In the genomic region with DNA sequence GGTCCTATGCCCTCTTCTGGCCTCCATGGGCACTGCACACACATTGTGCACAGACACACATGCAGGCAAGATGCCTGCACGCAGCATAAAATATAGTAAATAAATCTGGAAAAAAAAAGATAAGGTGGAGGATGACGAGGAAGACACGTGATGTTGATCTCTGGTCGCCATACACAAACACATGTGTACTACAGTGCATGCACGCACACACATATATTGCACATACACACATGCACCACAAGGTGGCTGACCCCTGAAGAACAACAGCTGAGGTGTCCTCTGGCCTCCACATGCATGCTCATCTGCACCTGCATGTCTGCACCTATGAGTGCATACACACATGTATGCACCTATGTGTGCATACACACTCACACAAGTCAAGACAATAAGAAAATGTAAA, we compare ENCODE assay signal across 22 mouse cellular contexts. TPM values are rescaled to one million over a fixed set of nuclear protein-coding genes. Genes with fewer than 3 reads are reported as not detected.
DNase-seq lines count a peak whose midpoint lies in the region; ATAC-seq and TF ChIP-seq lines count a peak whose summit lies in the region.
"Had no signal": no experiment of that assay in that cellular context is flagged by ENCODE, and none has a peak within 500 bp of the region (broad histone marks: within the 10 kb centered on the region; RNA-seq: fewer than 3 reads in every experiment).

No protein-coding gene starts in this region.

- TF ChIP-seq CTCF in kidney, adult 2 months (conservative IDR thresholded peaks at IDR 0.05; ENCODE audit: insufficient read depth, insufficient read length, low read depth, low read length), result 0 out of 2 replicates have a peak, but pooled peaks have one; percentile 2

- no peaks in the 10 kb centered on the region for H3K4me1 ChIP-seq in kidney, adult 2 months (ENCODE audit: control insufficient read depth, insufficient read depth, low read length)
- H3K4me1 ChIP-seq in megakaryocyte, embryonic 14.5 days, result peaks cover 16% of the 10 kb centered on the region
- H3K4me1 ChIP-seq in ES-E14 (ENCODE audit: control insufficient read depth in 2 of 2, insufficient read depth in 2 of 2, low read length in 2 of 2, poor library complexity in 1 of 2), result peaks cover 0 to 10% of the 10 kb centered on the region in 2 experiments; a peak in 2 of 4 replicates
- H3K4me1 ChIP-seq in hindbrain, embryonic 10.5 days (replicated peaks), result peaks cover 17% of the 10 kb centered on the region

- H3K27ac ChIP-seq in kidney, adult 2 months (ENCODE audit: insufficient read depth, low read depth, low read length), result no peak overlapping the region
- no peak overlapping the region for H3K27ac ChIP-seq in ES-E14 (ENCODE audit: insufficient read depth, low read depth, low read length, poor library complexity, severe bottlenecking)
- no peak overlapping the region for H3K27ac ChIP-seq in hindbrain, embryonic 10.5 days
- H3K27ac ChIP-seq: hindbrain, embryonic 12.5 days; limb, embryonic 15.5 days; midbrain, embryonic 13.5 days had no signal

- DNase-seq in kidney, adult 2 months, result no peak
- DNase-seq in kidney, postnatal 25 days, result no peak
- no peak for DNase-seq in ES-E14 (ENCODE audit: low read depth, low spot score)
- peak; percentile 32 for DNase-seq in induced T-regulatory cell, adult 2 months (ENCODE audit: low read depth)
- DNase-seq in hindbrain, embryonic 10.5 days (ENCODE audit: low spot score), result no peak
- DNase-seq: adrenal gland, postnatal 25 days; cerebellum, adult 9-10 months; gastrocnemius, postnatal 36 days; kidney, adult 18-20 months; kidney, postnatal 4 days; lung, postnatal 10 days had no signal

- TF ChIP-seq POLR2A in kidney, adult 2 months (IDR thresholded peaks at IDR 0.05; ENCODE audit: low read depth, low read length), result no peak

- 85% methylated on average over 5 of the region's 5 CpGs for WGBS in kidney, adult 2 months
- 92% methylated on average over 5 of the region's 5 CpGs for WGBS in hindbrain, embryonic 10.5 days

- in situ Hi-C loops in ES-E14 (cut with MboI; ENCODE audit: low sequenced_read_pairs in 2 of 2, unreplicated experiment in 2 of 2), result no loop called here

- ATAC-seq in megakaryocyte, adult 5-6 weeks (ENCODE audit: poor library complexity, severe bottlenecking), result no peak
- ATAC-seq in erythroid progenitor cell, adult 5-6 weeks (replicated peaks; ENCODE audit: low FRiP score, poor library complexity, severe bottlenecking), result no peak
- ATAC-seq: midbrain, embryonic 13.5 days had no signal

- H3K27me3 ChIP-seq in kidney, adult 2 months (replicated peaks; ENCODE audit: control insufficient read depth, insufficient read depth, low read length), result no peaks in the 10 kb centered on the region
- peaks cover 31% of the 10 kb centered on the region for H3K27me3 ChIP-seq in megakaryocyte, embryonic 14.5 days (replicated peaks)
- H3K27me3 ChIP-seq in hindbrain, embryonic 10.5 days (ENCODE audit: insufficient read depth, poor library complexity, severe bottlenecking), result peaks cover 5% of the 10 kb centered on the region; the same call in 1 of the 2 replicates
- H3K27me3 ChIP-seq: hindbrain, embryonic 12.5 days; limb, embryonic 15.5 days had no signal

- peaks cover 14% of the 10 kb centered on the region for H3K9me3 ChIP-seq in megakaryocyte, embryonic 14.5 days
- no peaks in the 10 kb centered on the region for H3K9me3 ChIP-seq in ES-E14 (ENCODE audit: control insufficient read depth, insufficient read depth, low read depth, low read length)
- H3K9me3 ChIP-seq in hindbrain, embryonic 10.5 days, result no peaks in the 10 kb centered on the region
- H3K9me3 ChIP-seq: limb, embryonic 15.5 days; midbrain, embryonic 13.5 days had no signal

- H3K36me3 ChIP-seq in kidney, adult 2 months (ENCODE audit: control insufficient read depth, insufficient read depth, low read length), result no peaks in the 10 kb centered on the region
- peaks cover 9% of the 10 kb centered on the region for H3K36me3 ChIP-seq in megakaryocyte, embryonic 14.5 days (replicated peaks; ENCODE audit: low read length)
- H3K36me3 ChIP-seq in ES-E14 (ENCODE audit: control insufficient read depth, insufficient read depth, low read length, poor library complexity, severe bottlenecking), result no peaks in the 10 kb centered on the region
- H3K36me3 ChIP-seq in hindbrain, embryonic 10.5 days, result no peaks in the 10 kb centered on the region
- H3K36me3 ChIP-seq: hindbrain, embryonic 12.5 days; limb, embryonic 15.5 days; midbrain, embryonic 13.5 days had no signal

- H3K4me3 ChIP-seq in kidney, adult 2 months (ENCODE audit: insufficient read depth, low read depth, low read length), result no peak overlapping the region
- peak overlapping the region; percentile 75 for H3K4me3 ChIP-seq in megakaryocyte, embryonic 14.5 days (replicated peaks)
- no peak overlapping the region for H3K4me3 ChIP-seq in ES-E14 (ENCODE audit: insufficient read depth in 1 of 2, low read depth in 1 of 2, low read length in 2 of 2, poor library complexity in 1 of 2, severe bottlenecking in 1 of 2)
- no peak overlapping the region for H3K4me3 ChIP-seq in hindbrain, embryonic 10.5 days
- H3K4me3 ChIP-seq: hindbrain, embryonic 12.5 days; limb, embryonic 15.5 days; midbrain, embryonic 13.5 days had no signal

- no peak overlapping the region for H3K9ac ChIP-seq in ES-E14 (ENCODE audit: insufficient read depth, low read depth, low read length, poor library complexity, severe bottlenecking)
- H3K9ac ChIP-seq: hindbrain, embryonic 12.5 days; limb, embryonic 15.5 days; midbrain, embryonic 13.5 days had no signal

TF ChIP-seq in ES-E14, 5 proteins besides CTCF, POLR2A, EP300 and RAD21:
- TF ChIP-seq MAFK (IDR thresholded peaks at IDR 0.05; ENCODE audit: insufficient read depth, low read depth, low read length) (no peak), ZNF384 (IDR thresholded peaks at IDR 0.05; ENCODE audit: low read depth, low read length) (no peak), ZC3H11A (IDR thresholded peaks at IDR 0.05; ENCODE audit: borderline replicate concordance, low read depth, low read length) (peak; percentile 28; the same call in 1 of the 2 replicates)

RNA-seq across cellular contexts. Expression of a gene that starts 0.9 kb away (rescaled TPM):
- 0.05 TPM in 1 of 2 replicates, not detected in the other for polyA plus RNA-seq in kidney, adult 2 months (2012; rRNA removed)
- polyA plus RNA-seq in megakaryocyte, embryonic 14.5 days (2012; ENCODE audit: insufficient read depth, low replicate concordance), result not detected in 2 replicates
- 0.21 TPM in 1 of 2 replicates, not detected in the other for total RNA-seq in megakaryocyte, adult 5-6 weeks (2015)
- total RNA-seq in megakaryocyte, adult 5-6 weeks (2017), result 0.07 and 0.20 TPM in 2 replicates
- 0.67 and 1.1 TPM in 2 replicates for total RNA-seq in ES-E14 (2012; rRNA removed)
- total RNA-seq in erythroid progenitor cell, adult 5-6 weeks (2015; ENCODE audit: low replicate concordance), result not detected in 2 replicates
- total RNA-seq in erythroid progenitor cell, adult 5-6 weeks (2017; ENCODE audit: low replicate concordance), result not detected in 2 replicates
- not detected in 2 replicates for polyA plus RNA-seq in hindbrain, embryonic 10.5 days (2016; fragmentation: Nextera tagmentation; extraction: Ambion mirVana)
- total RNA-seq: gastrocnemius, postnatal 36 days had no signal
- polyA plus RNA-seq: limb, embryonic 15.5 days had no signal

RNA-seq across cellular contexts. Expression of a gene that starts 13.0 kb away (rescaled TPM):
- 3.9 TPM in 2 replicates for polyA plus RNA-seq in kidney, adult 2 months (2012; rRNA removed)
- polyA plus RNA-seq in megakaryocyte, embryonic 14.5 days (2012; ENCODE audit: insufficient read depth, low replicate concordance), result 25.4 and 33.6 TPM in 2 replicates
- 11.1 and 11.3 TPM in 2 replicates for total RNA-seq in megakaryocyte, adult 5-6 weeks (2015)
- total RNA-seq in megakaryocyte, adult 5-6 weeks (2017), result 10.8 and 16.7 TPM in 2 replicates
- 25.7 and 29.1 TPM in 2 replicates for total RNA-seq in ES-E14 (2012; rRNA removed)
- 2.5 and 6.3 TPM in 2 replicates for total RNA-seq in erythroid progenitor cell, adult 5-6 weeks (2015; ENCODE audit: low replicate concordance)
- total RNA-seq in erythroid progenitor cell, adult 5-6 weeks (2017; ENCODE audit: low replicate concordance), result 1.9 and 3.9 TPM in 2 replicates
- 31.7 and 38.5 TPM in 2 replicates for polyA plus RNA-seq in hindbrain, embryonic 10.5 days (2016; fragmentation: Nextera tagmentation; extraction: Ambion mirVana)

RNA-seq across cellular contexts. Expression of a gene that starts 15.6 kb away (rescaled TPM):
- polyA plus RNA-seq in kidney, adult 2 months (2012; rRNA removed), result 0.05 TPM in 1 of 2 replicates, not detected in the other
- polyA plus RNA-seq in megakaryocyte, embryonic 14.5 days (2012; ENCODE audit: insufficient read depth, low replicate concordance), result not detected in 2 replicates
- not detected in 2 replicates for total RNA-seq in megakaryocyte, adult 5-6 weeks (2015)
- total RNA-seq in megakaryocyte, adult 5-6 weeks (2017), result not detected in 2 replicates
- 0.09 TPM in 1 of 2 replicates, not detected in the other for total RNA-seq in ES-E14 (2012; rRNA removed)
- not detected in 2 replicates for total RNA-seq in erythroid progenitor cell, adult 5-6 weeks (2015; ENCODE audit: low replicate concordance)
- not detected in 2 replicates for total RNA-seq in erythroid progenitor cell, adult 5-6 weeks (2017; ENCODE audit: low replicate concordance)
- 0.08 TPM in 1 of 2 replicates, not detected in the other for polyA plus RNA-seq in hindbrain, embryonic 10.5 days (2016; fragmentation: Nextera tagmentation; extraction: Ambion mirVana)
- total RNA-seq: adrenal gland, postnatal 25 days; gastrocnemius, postnatal 36 days; layer of hippocampus, postnatal 25 days; left cerebral cortex, postnatal 25 days; neutrophil, adult 5-6 weeks had no signal
- polyA plus RNA-seq: embryonic facial prominence, embryonic 14.5 days; forebrain, embryonic 11.5 days; hindbrain, embryonic 12.5 days; limb, embryonic 15.5 days; midbrain, embryonic 13.5 days had no signal

RNA-seq across cellular contexts. Expression of a gene that starts 38.4 kb away (rescaled TPM):
- polyA plus RNA-seq in kidney, adult 2 months (2012; rRNA removed), result 0.18 TPM in 1 of 2 replicates, not detected in the other
- not detected in 2 replicates for polyA plus RNA-seq in megakaryocyte, embryonic 14.5 days (2012; ENCODE audit: insufficient read depth, low replicate concordance)
- total RNA-seq in megakaryocyte, adult 5-6 weeks (2015), result not detected in 2 replicates
- total RNA-seq in megakaryocyte, adult 5-6 weeks (2017), result not detected in 2 replicates
- 6.2 and 8.3 TPM in 2 replicates for total RNA-seq in ES-E14 (2012; rRNA removed)
- total RNA-seq in erythroid progenitor cell, adult 5-6 weeks (2015; ENCODE audit: low replicate concordance), result not detected in 2 replicates
- not detected in 2 replicates for total RNA-seq in erythroid progenitor cell, adult 5-6 weeks (2017; ENCODE audit: low replicate concordance)
- polyA plus RNA-seq in hindbrain, embryonic 10.5 days (2016; fragmentation: Nextera tagmentation; extraction: Ambion mirVana), result not detected in 2 replicates
- total RNA-seq: gastrocnemius, postnatal 36 days; layer of hippocampus, postnatal 25 days; left cerebral cortex, postnatal 25 days; neutrophil, adult 5-6 weeks had no signal
- polyA plus RNA-seq: forebrain, embryonic 11.5 days; hindbrain, embryonic 12.5 days; midbrain, embryonic 13.5 days had no signal

RNA-seq across cellular contexts. Expression of a gene that starts 41.0 kb away (rescaled TPM):
- polyA plus RNA-seq in kidney, adult 2 months (2012; rRNA removed), result 175 and 188 TPM in 2 replicates
- 16.9 and 54.8 TPM in 2 replicates for polyA plus RNA-seq in megakaryocyte, embryonic 14.5 days (2012; ENCODE audit: insufficient read depth, low replicate concordance)
- total RNA-seq in megakaryocyte, adult 5-6 weeks (2015), result 34.1 and 36.1 TPM in 2 replicates
- total RNA-seq in megakaryocyte, adult 5-6 weeks (2017), result 69.0 and 76.2 TPM in 2 replicates
- total RNA-seq in ES-E14 (2012; rRNA removed), result 121 and 146 TPM in 2 replicates
- total RNA-seq in erythroid progenitor cell, adult 5-6 weeks (2015; ENCODE audit: low replicate concordance), result 18.4 and 19.5 TPM in 2 replicates
- total RNA-seq in erythroid progenitor cell, adult 5-6 weeks (2017; ENCODE audit: low replicate concordance), result 17.7 and 21.6 TPM in 2 replicates
- 35.9 and 43.5 TPM in 2 replicates for polyA plus RNA-seq in hindbrain, embryonic 10.5 days (2016; fragmentation: Nextera tagmentation; extraction: Ambion mirVana)
